Mouse (Mus musculus): ENCODE measurements at regions not wholly inside any gene's neighbourhood (a gene's known extent, or its start where the extent isn't known, plus 50 kb on each side); places are given as distances from the start of the nearest gene placed in this dataset.
"Not testable (repeated sequence)": the region's sequence is repeated elsewhere in the genome, so short reads cannot be mapped to it uniquely, and the experiment has no call there.

GRCm38 (mm10) chr13:12940911-12941310 lies 64.3 kb downstream of the Prl2c2 start:
- not testable (repeated sequence) for ATAC-seq (ENCODE audit: insufficient number of reproducible peaks, low FRiP score, low TSS enrichment, low read depth)

GRCm38 (mm10) chr13:12935103-12935502 lies 70.1 kb downstream of the Prl2c2 start:
- not testable (repeated sequence) for H3K4me2 ChIP-seq; H3K27ac ChIP-seq; H3K4me3 ChIP-seq; H3K36me3 ChIP-seq; H3K27me3 ChIP-seq; ATAC-seq (ENCODE audit: insufficient number of reproducible peaks, low FRiP score, low TSS enrichment, low read depth); H3K4me1 ChIP-seq; H3K9ac ChIP-seq
- H3K9me3 ChIP-seq, result peaks cover 22% of the 10 kb centered on the region
- WGBS, result 5% methylated on average over 1 of the region's 1 CpGs

More at GRCm38 (mm10) chr13:12940911-12941310, 64.3 kb downstream of the Prl2c2 start:
- not testable (repeated sequence) for H3K27me3 ChIP-seq, H3K9me3 ChIP-seq, H3K4me2 ChIP-seq, H3K36me3 ChIP-seq, H3K9ac ChIP-seq, H3K4me1 ChIP-seq, H3K27ac ChIP-seq, H3K4me3 ChIP-seq

GRCm38 (mm10) chr13:12931907-12932617 lies 73.1 kb downstream of the Prl2c2 start:
- WGBS, result 85% methylated on average over 15 of the region's 15 CpGs
- peak; percentile 11; the same call in 1 of the 2 replicates for ATAC-seq (ENCODE audit: insufficient number of reproducible peaks, low FRiP score, low TSS enrichment, low read depth)
- not testable (repeated sequence) for H3K27me3 ChIP-seq, H3K36me3 ChIP-seq, H3K4me3 ChIP-seq, H3K9ac ChIP-seq, H3K27ac ChIP-seq, H3K4me2 ChIP-seq, H3K4me1 ChIP-seq
- H3K9me3 ChIP-seq, result peaks cover 52% of the 10 kb centered on the region

GRCm38 (mm10) chr13:12930566-12930965 lies 74.6 kb downstream of the Prl2c2 start:
- H3K27me3 ChIP-seq, result no peaks in the 10 kb centered on the region
- WGBS, result 79% methylated on average over 5 of the region's 5 CpGs
- no peak for ATAC-seq (ENCODE audit: insufficient number of reproducible peaks, low FRiP score, low TSS enrichment, low read depth)

GRCm38 (mm10) chr13:12929806-12930205 lies 75.4 kb downstream of the Prl2c2 start:
- 88% methylated on average over 5 of the region's 5 CpGs for WGBS
- no peak overlapping the region for H3K27ac ChIP-seq
- H3K4me2 ChIP-seq, result no peak overlapping the region
- H3K9ac ChIP-seq, result no peak overlapping the region
- H3K9me3 ChIP-seq, result peaks cover 69% of the 10 kb centered on the region
- H3K4me3 ChIP-seq, result no peak overlapping the region
- no peaks in the 10 kb centered on the region for H3K4me1 ChIP-seq
- no peaks in the 10 kb centered on the region for H3K27me3 ChIP-seq
- no peaks in the 10 kb centered on the region for H3K36me3 ChIP-seq
- no peak for ATAC-seq (ENCODE audit: insufficient number of reproducible peaks, low FRiP score, low TSS enrichment, low read depth)

More at GRCm38 (mm10) chr13:12930566-12930965, 74.6 kb downstream of the Prl2c2 start:
- no peaks in the 10 kb centered on the region for H3K4me1 ChIP-seq
- no peaks in the 10 kb centered on the region for H3K36me3 ChIP-seq
- no peak overlapping the region for H3K4me3 ChIP-seq
- H3K9ac ChIP-seq, result no peak overlapping the region
- no peak overlapping the region for H3K27ac ChIP-seq
- no peak overlapping the region for H3K4me2 ChIP-seq
- peaks cover 67% of the 10 kb centered on the region for H3K9me3 ChIP-seq

- Histone ChIP-seq H3K27ac (no peak overlapping the region), H3K27me3 (no peaks in the 10 kb centered on the region), H3K9ac (no peak overlapping the region), H3K36me3 (no peaks in the 10 kb centered on the region), H3K4me1 (no peaks in the 10 kb centered on the region), H3K4me3 (no peak overlapping the region), H3K4me2 (no peak overlapping the region), H3K9me3 (peaks cover 69% of the 10 kb centered on the region)
- 90% methylated on average over 15 of the region's 15 CpGs for WGBS
- ATAC-seq (ENCODE audit: insufficient number of reproducible peaks, low FRiP score, low TSS enrichment, low read depth), result no peak
Measured at GRCm38 (mm10) chr13:12927587-12928345, 77.4 kb downstream of the Prl2c2 start.

GRCm38 (mm10) chr13:12925604-12926003 lies 79.6 kb downstream of the Prl2c2 start:
- Histone ChIP-seq H3K9me3 (peaks cover 52% of the 10 kb centered on the region), H3K9ac (no peak overlapping the region), H3K4me1 (no peaks in the 10 kb centered on the region), H3K4me2 (no peak overlapping the region), H3K4me3 (no peak overlapping the region), H3K27me3 (no peaks in the 10 kb centered on the region), H3K27ac (no peak overlapping the region), H3K36me3 (no peaks in the 10 kb centered on the region)
- peak; percentile 30; the same call in 1 of the 2 replicates for ATAC-seq (ENCODE audit: insufficient number of reproducible peaks, low FRiP score, low TSS enrichment, low read depth)
- WGBS, result 88% methylated on average over 14 of the region's 14 CpGs

GRCm38 (mm10) chr13:12912902-12913301 lies 92.3 kb downstream of the Prl2c2 start:
- Histone ChIP-seq H3K9ac (no peak overlapping the region), H3K4me3 (no peak overlapping the region), H3K27ac (no peak overlapping the region), H3K36me3 (no peaks in the 10 kb centered on the region), H3K27me3 (no peaks in the 10 kb centered on the region), H3K4me2 (no peak overlapping the region), H3K4me1 (no peaks in the 10 kb centered on the region), H3K9me3 (peaks cover 14% of the 10 kb centered on the region; the same call in 1 of the 2 replicates)
- 84% methylated on average over 5 of the region's 5 CpGs for WGBS
- ATAC-seq (ENCODE audit: insufficient number of reproducible peaks, low FRiP score, low TSS enrichment, low read depth), result no peak

GRCm38 (mm10) chr13:12906151-12906550 lies 99.0 kb downstream of the Prl2c2 start:
- Histone ChIP-seq H3K4me2 (no peak overlapping the region), H3K36me3 (no peaks in the 10 kb centered on the region), H3K4me1 (no peaks in the 10 kb centered on the region), H3K9me3 (peaks cover 14% of the 10 kb centered on the region), H3K4me3 (no peak overlapping the region), H3K9ac (no peak overlapping the region), H3K27me3 (no peaks in the 10 kb centered on the region), H3K27ac (no peak overlapping the region)
- ATAC-seq (ENCODE audit: insufficient number of reproducible peaks, low FRiP score, low TSS enrichment, low read depth), result no peak

- not testable (repeated sequence) for H3K36me3 ChIP-seq; ATAC-seq (ENCODE audit: insufficient number of reproducible peaks, low FRiP score, low TSS enrichment, low read depth); H3K9ac ChIP-seq; H3K4me3 ChIP-seq; H3K27me3 ChIP-seq; H3K4me2 ChIP-seq; H3K4me1 ChIP-seq; H3K27ac ChIP-seq
- peaks cover 14% of the 10 kb centered on the region; the same call in 1 of the 2 replicates for H3K9me3 ChIP-seq
- WGBS, result 86% methylated on average over 20 of the region's 20 CpGs
Measured at GRCm38 (mm10) chr13:12889631-12890030, 89.8 kb upstream of the Prl2c3 start.

- H3K27ac ChIP-seq; H3K4me1 ChIP-seq; H3K27me3 ChIP-seq; H3K36me3 ChIP-seq; H3K4me2 ChIP-seq; H3K9ac ChIP-seq; H3K4me3 ChIP-seq; ATAC-seq (ENCODE audit: insufficient number of reproducible peaks, low FRiP score, low TSS enrichment, low read depth): not testable (repeated sequence)
- H3K9me3 ChIP-seq, result peaks cover 10% of the 10 kb centered on the region
- WGBS, result 60% methylated on average over 3 of the region's 3 CpGs
Measured at GRCm38 (mm10) chr13:12879506-12879905, 79.6 kb upstream of the Prl2c3 start.

- not testable (repeated sequence) for H3K27me3 ChIP-seq; H3K4me2 ChIP-seq; H3K9ac ChIP-seq; H3K4me1 ChIP-seq; ATAC-seq (ENCODE audit: insufficient number of reproducible peaks, low FRiP score, low TSS enrichment, low read depth); H3K36me3 ChIP-seq; H3K27ac ChIP-seq; H3K4me3 ChIP-seq
- H3K9me3 ChIP-seq, result peaks cover 11% of the 10 kb centered on the region; the same call in 1 of the 2 replicates
- 79% methylated on average over 1 of the region's 1 CpGs for WGBS
Measured at GRCm38 (mm10) chr13:12864946-12865345, 65.1 kb upstream of the Prl2c3 start.
